Mouse (Mus musculus): Measurements from ENCODE around the gene BC051665. TPM values are rescaled to one million over a fixed set of nuclear protein-coding genes. Genes with fewer than 3 reads are reported as not detected.

BC051665 gene
- total RNA-seq (2021) = not detected
- long read RNA-seq, experiment 1 = 0 reads
- long read RNA-seq, experiment 2 = 0 reads

DNA sequence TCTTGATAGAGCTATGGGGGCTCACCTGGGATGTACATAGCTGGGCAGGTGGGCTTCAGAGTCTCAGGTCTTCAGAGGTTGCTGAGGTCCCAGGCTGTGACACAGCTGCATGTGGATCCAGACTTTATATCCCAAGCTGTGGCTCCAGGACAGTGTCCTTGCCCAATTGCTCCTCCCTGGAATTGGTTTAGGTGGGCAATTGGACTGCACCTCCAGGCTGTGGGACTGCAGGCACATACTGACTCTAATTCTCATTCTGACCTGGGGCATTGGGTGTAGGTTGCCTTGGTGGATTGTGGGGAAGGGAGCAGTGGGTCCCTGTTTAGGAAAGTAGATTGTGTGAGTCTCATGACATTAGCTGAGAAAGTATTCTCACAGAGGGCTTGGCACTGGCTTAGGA, at the start of gene BC051665:
BC051665 (minus strand) TSS at position 101 of the 400 bp plus-strand sequence.
- intact Hi-C loops (cut with DNase I) = no loop called here
- DNase-seq = no peak

DNA sequence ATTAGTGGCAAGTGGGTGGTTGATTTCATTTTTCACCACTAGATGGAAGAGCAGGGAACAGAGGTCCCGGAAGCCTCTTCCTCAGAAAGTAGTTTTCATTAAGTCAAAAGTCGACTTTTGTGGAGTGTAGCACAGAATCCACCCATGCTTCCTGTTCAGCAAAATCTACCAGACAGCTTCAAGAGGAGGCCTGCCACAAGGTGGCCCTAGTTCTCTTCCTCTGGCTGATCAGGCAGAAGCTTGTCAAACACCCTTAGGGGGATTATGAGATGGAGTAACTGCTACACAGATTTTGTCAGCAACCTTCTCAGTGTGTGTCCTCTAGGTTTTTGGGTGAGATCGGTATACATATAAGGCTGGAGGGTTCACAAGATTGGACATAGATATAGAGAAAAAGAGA, 39.9 kb upstream of the BC051665 start:
- intact Hi-C loops (cut with DNase I) = loop anchor here (5.0 kb wide), 2 partner anchors 131 to 416 kb away; no protein-coding TSS in a partner anchor
- peak; percentile 23 to 36 for DNase-seq

DNA sequence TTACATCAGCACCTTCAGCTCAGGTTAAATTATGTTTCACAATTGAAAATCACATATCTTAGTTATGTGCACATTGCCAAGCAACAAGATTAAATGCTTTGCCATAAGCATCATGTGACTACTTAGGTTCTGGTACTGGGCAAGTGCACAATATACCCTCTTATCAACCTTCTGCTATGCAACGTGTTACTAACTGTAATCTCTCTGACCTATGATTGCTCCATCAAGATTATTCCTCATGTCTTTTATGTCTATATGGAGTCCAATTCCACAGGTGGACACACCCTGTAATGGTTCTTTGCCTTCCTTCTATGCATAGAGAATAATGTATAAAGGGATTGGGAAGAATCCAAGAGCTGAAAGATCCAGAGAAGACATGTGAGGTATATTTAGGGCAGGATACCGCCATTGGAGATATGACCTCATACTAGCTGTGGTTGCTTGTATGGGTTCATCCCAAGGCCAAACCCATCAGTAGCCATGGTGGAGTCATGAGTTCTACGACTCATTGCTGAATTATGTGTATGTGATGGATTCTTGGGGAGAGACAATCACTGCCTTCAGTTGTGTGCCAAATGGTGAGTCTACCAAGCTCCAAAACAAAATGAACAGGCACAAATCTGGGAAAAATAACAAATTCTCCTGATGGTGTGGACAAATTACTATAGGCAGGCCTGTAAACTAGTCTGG, 34.5 kb upstream of the BC051665 start:
- no peak for DNase-seq
- intact Hi-C loops (cut with DNase I) = no loop called here

DNA sequence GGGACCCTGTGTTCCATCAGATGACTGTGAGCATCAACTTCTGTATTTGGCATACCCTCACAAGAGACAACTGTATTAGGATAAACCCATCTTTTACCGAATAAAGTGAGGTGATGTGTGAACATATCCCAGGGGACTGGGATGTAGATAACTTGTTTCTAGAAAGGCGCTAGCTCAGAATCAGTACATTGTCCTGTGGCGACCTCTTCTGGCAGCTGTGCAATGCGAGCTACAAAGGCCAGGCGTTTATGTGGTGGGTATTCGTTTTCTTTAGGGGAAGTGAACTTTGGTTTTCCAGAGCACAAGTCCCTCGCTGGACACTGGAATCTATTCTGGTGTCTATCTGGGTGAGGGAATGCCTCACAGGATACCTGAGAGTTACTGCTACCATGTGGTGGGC, 33.3 kb upstream of the BC051665 start:
- DNase-seq = peak; percentile 29 to 55
- intact Hi-C loops (cut with DNase I) = loop anchor here (2.0 kb wide), 1 partner anchor 61 kb away; no protein-coding TSS in a partner anchor

DNA sequence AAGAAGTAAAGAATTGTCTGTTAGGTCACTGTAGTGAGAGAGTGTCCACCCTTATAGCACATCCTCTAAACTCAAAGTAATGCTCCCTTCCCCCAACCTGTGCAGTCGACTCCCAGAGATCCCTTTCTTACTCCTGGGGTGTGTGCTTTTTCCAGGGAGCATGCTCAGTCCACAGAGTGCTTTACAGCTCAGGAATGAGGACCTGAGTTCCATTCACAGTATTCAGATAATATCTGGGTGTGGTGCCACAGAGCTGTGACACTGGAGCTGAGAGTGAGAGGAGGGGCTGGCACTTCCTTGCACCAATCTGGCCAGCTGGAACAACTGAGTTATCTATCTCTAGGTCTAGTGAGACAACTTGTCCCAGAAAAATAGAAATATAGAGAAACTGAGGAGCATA, 27.6 kb upstream of the BC051665 start:
- intact Hi-C loops (cut with DNase I) = no loop called here
- no peak for DNase-seq

DNA sequence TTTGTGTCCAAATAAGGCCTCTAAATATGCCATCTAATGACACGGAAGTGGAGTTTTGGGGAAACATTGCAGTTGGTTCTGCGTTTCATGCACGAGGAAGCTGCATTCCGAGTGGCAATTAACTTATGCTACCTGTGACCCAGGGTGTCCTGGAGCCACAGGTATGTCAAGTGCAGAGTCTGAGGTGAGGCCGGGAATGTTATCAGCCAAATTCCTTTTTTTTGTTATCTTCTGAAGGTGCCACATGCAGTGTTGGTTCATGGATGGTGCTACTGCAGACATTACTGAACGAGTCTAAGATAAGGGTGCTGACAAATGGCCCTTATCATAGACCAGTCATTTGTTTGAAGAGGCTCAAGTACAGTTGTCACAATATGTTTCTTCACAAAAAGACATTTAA, 26.6 kb upstream of the BC051665 start:
- intact Hi-C loops (cut with DNase I) = no loop called here
- DNase-seq = no peak

DNA sequence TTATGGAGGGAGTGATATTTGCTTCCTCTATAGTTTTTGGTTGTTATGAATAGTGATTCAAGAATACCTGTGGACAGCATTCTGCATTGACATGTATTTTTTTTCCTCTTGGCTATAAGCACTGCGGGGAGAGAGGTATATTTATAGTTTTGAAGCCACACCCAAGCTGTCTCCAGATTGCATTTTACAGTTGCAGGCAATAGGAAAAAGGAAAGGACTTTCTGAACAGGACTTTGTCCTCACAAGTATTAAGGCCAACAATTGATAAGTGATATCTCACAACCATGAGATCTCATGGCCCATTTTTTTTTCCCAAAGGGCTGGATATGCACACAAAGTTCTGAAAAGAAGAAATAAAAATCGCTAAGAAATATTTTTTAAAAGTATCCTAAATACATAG, 23.5 kb upstream of the BC051665 start:
- intact Hi-C loops (cut with DNase I) = no loop called here
- no peak for DNase-seq

DNA sequence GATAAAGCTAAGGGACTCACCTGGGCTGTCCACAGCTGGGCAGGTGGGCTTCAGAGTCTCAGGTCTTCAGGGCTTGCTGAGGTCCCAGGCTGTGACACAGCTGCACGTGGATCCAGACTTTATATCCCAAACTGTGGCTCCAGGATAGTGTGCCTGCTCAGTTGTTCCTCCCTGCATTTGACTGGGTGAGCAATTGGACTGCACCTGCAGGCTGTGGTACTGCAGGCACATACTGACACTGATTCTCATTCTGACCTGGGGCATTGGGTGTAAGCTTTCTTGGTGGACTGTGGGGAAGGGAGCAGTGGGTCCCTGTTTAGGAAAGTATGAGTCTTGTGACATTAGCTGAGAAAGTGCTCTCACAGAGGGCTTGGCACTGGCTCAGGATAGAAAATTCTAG, 16.6 kb upstream of the BC051665 start, which contains the start of gene Ctsll3:
Ctsll3 (minus strand) TSS at position 101 of the 400 bp plus-strand sequence.
- intact Hi-C loops (cut with DNase I) = no loop called here

DNA sequence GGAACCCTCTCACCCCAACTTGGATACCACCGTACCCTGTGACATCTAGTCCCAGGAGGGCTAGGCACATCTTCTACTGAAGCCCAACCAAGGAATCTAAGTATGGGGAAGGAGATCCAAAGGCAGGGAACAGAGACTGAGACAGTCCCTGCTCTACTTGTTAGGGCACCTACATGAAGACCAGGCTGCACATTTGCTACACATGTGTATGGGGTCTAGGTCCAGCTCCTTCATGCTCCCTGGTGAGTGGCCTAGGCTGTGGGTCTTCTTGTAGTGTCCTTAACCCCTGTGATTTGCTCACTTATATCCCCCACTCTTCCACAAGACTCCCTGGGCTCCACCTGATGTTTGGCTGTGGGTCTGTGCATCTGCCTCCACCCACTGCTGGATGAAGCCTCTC, 3.3 kb upstream of the BC051665 start:
- DNase-seq = no peak

More for the DNA sequence above, 16.6 kb upstream of the BC051665 start, which contains the start of gene Ctsll3:
- DNase-seq = no peak

DNA sequence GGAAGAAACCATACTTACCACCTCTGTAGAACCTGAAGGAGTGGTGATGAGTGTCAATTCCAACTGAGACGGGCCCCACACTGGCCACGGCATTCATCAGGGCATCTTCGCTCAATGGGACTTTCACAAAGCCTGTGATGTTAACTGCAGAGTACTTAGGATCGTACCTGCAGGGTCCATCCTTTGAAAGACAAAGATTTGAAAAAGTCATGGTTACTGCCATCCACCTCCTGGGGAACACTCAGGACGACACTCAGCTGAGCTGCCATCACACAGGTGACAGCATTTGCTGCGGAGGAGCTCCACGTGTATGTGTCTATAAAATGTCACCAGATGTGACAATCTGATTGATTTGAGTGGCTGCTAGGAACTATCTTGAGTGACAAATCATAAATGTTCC, 2.9 kb downstream of the BC051665 start:
- intact Hi-C loops (cut with DNase I) = no loop called here
- no peak for DNase-seq

More for the DNA sequence above, 3.3 kb upstream of the BC051665 start:
- intact Hi-C loops (cut with DNase I) = no loop called here

DNA sequence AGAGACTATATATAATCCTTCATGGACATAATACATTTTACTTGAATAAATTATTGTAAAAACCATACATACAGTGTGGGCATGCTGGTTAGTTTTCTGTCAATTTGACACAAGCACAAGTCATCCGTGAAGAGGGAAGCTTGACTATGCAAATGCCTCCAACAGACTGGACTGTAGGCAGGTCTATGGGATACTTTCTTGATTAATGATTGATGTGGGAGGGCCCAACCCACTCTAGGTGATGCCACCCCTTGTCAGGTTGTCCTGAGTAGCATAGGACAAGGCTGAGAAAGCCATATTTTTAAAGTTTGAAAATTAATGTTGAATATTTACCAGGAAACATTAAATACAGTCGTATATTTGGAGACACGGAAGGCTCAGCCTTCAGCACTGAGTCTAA, 5.6 kb downstream of the BC051665 start:
- DNase-seq = no peak
- intact Hi-C loops (cut with DNase I) = no loop called here

DNA sequence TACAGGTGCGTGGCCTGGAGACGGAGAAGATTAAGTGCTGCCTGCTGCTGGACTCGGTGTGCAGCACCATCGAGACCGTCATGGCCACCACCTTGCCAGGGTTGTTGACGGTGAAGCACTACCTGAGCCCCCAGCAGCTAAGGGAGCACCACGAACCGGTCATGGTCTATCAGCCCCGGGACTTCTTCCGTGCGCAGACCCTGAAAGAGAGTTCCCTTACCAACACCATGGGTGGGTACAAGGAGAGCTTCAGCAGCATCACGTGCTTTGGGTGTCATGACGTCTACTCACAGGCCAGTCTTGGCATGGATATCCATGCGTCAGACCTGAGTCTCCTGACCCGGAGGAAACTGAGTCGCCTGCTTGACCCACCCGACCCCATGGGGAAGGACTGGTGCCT, 25.0 kb downstream of the BC051665 start:
- DNase-seq = no peak
- intact Hi-C loops (cut with DNase I) = no loop called here

DNA sequence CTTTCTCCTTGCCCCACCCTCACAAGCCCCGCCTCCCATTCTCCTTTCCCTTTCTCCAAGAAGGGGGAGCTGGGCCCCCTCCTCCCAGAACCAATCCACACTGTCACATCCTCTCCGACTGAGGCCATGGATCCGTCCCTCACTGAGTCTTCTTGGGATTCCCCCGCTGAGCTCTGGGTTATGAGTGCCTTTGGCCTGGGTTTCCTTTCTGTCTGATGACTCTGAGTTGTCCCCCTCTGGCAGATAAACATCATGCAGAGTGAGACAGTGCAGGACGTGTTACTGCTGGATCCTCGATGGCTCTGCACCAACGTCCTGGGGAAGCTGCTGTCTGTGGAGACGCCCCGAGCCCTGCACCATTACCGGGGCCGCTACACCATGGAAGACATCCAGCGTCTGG, 25.8 kb downstream of the BC051665 start:
- intact Hi-C loops (cut with DNase I) = no loop called here
- DNase-seq = no peak

DNA sequence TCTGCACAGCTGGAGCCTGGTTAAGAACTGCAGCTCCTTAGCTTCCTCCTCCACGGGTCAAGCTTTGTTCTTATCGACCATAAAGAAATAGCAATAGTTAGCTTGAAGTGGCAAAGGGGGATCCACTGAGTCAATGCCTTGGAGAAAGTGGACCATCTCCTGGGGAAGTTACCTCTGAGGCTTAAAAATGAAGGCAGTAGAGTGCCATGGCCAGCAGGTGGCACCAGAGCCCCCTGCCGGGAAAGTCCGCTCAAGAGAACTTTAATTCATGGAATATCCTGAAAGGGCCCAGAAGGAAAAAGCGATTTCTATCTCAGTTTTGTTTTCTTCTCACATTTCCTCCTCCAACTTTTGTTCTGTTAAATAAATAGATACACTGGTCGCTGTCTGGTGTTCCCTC, 27.0 kb downstream of the BC051665 start:
- peak; percentile 66 to 74 for DNase-seq
- intact Hi-C loops (cut with DNase I) = loop anchor here (2.0 kb wide), 2 partner anchors 60 to 482 kb away; no protein-coding TSS in a partner anchor

DNA sequence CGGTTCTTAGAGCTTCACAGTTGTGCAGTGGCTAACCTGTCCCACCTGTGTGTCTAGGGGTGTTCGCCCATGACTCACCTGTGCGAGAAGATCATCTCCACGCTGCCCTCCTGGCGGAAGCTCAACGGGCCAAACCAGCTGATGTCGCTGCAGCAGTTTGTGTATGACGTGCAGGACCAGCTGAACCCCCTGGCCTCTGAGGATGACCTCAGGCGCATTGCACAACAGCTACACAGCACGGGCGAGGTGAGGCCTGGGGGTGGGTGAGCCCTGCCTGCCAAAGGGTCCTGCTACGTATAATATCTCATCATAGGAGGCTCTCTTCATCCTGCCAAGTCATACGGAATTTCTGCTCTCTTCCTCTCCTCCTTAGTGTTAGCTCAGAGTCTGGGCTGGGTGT, 28.9 kb downstream of the BC051665 start:
- intact Hi-C loops (cut with DNase I) = no loop called here
- no peak for DNase-seq

DNA sequence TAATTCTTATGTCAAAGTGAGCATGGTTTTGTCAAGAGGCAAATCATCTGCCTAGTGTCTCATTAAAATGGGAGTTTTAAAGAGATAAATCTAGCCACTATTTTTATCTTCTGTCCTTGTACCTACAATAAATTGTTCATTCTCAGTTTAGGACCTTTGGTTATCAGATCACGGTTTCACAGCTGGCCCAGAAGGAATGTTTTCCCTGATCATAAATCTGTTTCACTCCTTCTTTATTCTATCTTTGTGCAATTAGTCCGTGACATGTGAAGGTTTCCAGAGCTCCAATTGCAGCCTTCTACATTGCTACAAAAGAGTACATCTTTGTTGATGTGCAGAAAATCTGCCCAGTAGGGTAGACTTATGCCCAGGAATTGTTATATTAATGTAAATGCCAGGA, 30.9 kb downstream of the BC051665 start:
- intact Hi-C loops (cut with DNase I) = no loop called here
- no peak for DNase-seq

DNA sequence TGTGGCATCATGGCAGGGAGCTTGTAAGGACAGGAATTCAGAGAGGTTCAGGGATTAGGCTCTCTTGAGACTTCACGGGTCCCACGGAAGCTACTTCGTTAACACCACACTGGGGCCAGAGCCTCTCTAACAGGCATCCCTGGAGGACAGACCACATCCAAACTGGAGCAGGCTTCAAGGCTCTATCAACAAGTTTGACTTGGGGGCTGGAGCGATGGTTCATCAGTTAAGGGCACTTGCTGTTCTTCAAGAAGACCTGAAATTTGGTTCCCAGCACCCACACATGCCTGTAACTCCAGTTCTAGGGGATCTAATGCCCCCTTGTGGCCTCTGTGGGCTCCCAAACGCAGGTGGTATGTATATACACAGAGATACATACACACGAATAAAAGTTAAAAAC, 32.9 kb downstream of the BC051665 start:
- DNase-seq = no peak
- intact Hi-C loops (cut with DNase I) = no loop called here

DNA sequence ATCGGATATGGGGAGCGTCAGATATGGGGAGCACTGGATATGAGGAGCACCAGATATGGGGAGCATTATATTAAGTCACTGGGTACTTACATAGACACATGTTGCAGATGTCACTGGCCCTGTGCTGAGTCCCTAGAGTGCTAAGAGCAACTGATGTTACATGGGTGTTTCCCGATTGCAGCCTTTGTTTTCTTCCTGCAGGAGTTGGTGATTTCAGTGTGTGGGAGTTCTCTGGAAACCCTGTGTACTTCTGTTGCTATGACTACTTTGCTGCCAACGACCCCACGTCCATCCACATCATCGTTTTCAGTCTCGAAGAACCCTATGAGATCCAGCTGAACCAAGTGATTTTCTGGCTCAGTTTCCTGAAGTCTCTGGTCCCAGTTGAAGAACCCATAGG, 35.2 kb downstream of the BC051665 start:
- no peak for DNase-seq
- intact Hi-C loops (cut with DNase I) = no loop called here

DNA sequence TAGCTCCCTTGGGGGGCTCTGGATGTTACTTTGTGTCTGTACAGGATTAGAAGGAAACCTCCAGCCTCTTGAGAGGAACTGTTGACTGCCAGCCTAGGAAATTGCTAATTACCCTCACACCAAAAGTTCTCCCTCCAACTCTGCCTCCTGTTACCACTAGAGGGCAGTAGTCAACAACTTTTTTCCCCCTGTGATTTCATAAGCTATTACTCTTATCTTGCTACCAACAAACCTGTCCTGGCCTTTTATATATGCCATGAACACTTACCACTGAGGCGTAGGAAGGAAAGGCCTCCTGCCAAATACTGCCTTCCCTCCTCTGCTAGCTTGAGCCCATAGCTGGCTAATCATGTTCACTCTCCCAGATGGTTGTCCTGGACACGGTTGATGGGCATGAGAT, 37.6 kb downstream of the BC051665 start:
- intact Hi-C loops (cut with DNase I) = no loop called here
- no peak for DNase-seq

DNA sequence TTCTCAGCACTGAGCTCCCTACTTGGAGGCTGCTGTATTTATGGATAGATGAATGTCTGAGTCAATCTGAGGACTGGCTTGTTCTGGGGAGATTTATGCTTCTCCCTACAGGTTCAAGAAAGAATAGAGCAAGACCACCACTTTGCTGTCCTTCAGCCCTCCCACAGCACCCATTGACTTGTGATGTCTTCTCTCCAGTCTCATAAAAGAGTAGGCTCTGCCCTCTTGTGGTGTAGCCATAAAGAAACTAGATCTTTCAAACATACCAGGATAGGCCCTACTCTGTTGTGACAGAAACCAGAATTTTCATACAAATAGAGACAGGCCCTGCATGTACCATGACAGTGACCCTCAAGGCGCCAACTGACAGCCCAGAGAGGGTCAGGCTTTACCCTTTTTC, 39.0 kb downstream of the BC051665 start:
- intact Hi-C loops (cut with DNase I) = no loop called here
- no peak for DNase-seq

DNA sequence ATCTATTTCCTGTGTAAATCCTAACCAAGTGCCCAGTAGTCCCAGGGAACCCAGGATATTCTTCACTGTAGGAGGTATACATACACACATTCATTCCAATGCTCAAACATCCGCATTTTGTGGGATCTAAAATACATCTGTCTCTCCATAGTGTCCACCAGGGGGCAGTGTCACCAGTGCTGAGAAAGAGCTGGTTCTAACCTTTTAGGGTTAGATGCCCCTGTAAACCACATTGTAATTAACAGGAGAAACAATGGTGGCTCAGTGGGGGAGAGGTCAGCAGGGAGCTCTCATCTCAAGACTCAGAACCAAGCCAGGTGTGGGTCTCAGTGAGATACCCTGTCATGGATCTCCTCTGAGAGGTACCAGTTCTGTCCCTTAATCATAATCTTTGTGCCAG, 39.9 kb downstream of the BC051665 start:
- DNase-seq = peak in 1 of 2 experiments; percentile 37
- intact Hi-C loops (cut with DNase I) = no loop called here

DNA sequence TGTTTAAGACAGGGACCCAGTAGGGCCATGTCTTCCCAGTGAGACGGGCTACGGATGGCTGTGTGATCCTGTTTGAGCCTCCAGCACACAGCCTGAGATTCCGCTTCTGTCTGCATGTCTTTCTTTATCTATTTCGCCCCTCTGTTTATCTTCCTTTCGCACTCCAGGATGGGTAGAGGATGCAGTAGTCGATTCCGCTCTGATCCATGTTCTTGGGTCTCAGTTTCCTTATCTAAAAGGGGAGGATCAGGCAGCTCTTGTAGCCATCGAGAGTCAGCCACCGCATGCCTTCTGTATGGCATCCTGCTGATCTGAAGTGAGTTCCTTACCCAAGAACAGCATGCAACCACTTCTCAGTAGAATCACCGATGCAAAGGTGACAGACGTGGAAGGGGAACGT, 40.8 kb downstream of the BC051665 start:
- intact Hi-C loops (cut with DNase I) = no loop called here
- DNase-seq = no peak

Measured in heart, postnatal 14 days (tissue).